Mouse (Mus musculus): Measurements from ENCODE around the gene Nf1. TPM values are rescaled to one million over a fixed set of nuclear protein-coding genes. Genes with fewer than 3 reads are reported as not detected.
A peak's percentile ranks its signal among the peaks of the same experiment; 100 is the strongest.
"Not testable (repeated sequence)": the region's sequence is repeated elsewhere in the genome, so short reads cannot be mapped to it uniquely, and the experiment has no call there.

The Nf1 gene
- total RNA-seq (2021) = 10 to 100 TPM; 30.9 to 31.6 TPM
- long read RNA-seq, experiment 1 = 0 reads
- long read RNA-seq, experiment 2, partial matches to known transcripts = 0 of 1 reads
- long read RNA-seq, experiment 2, other reads (novel, unspliced or antisense) = 1 of 1 reads

- intact Hi-C loops (cut with DNase I) = loop anchor here (5.0 kb wide), 1 partner anchor 58 kb away; no protein-coding TSS in a partner anchor
These were observed at the start of gene Nf1 for GRCm38 (mm10) chr11:79339234-79339807. Gene Nf1, plus strand, starts transcription at chr11:79339693.

GRCm38 (mm10) chr11:79290473-79290872, 49.0 kb upstream of the Nf1 start:
- intact Hi-C loops (cut with DNase I) = loop anchor here (2.0 kb wide), 1 partner anchor 66 kb away; no protein-coding TSS in a partner anchor
- peak; percentile 59 to 65 for DNase-seq

More at GRCm38 (mm10) chr11:79339234-79339807, at the start of gene Nf1:
- DNase-seq = peak; percentile 96

GRCm38 (mm10) chr11:79291651-79292050, 47.8 kb upstream of the Nf1 start:
- intact Hi-C loops (cut with DNase I) = loop anchor here (2.0 kb wide), 1 partner anchor 67 kb away; no protein-coding TSS in a partner anchor
- DNase-seq = no peak

- DNase-seq = no peak
- intact Hi-C loops (cut with DNase I) = no loop called here
These were observed 47.4 kb upstream of the Nf1 start for GRCm38 (mm10) chr11:79292130-79292529.

- intact Hi-C loops (cut with DNase I) = no loop called here
These were observed 46.5 kb upstream of the Nf1 start for GRCm38 (mm10) chr11:79293025-79293424.

GRCm38 (mm10) chr11:79293971-79294370, 45.5 kb upstream of the Nf1 start:
- no peak for DNase-seq
- intact Hi-C loops (cut with DNase I) = no loop called here

More at GRCm38 (mm10) chr11:79293025-79293424, 46.5 kb upstream of the Nf1 start:
- DNase-seq = no peak

GRCm38 (mm10) chr11:79296167-79296566, 43.3 kb upstream of the Nf1 start:
- DNase-seq = peak; percentile 41 to 68
- intact Hi-C loops (cut with DNase I) = loop anchor here (2.0 to 5.0 kb wide), 3 partner anchors 103 to 334 kb away; no protein-coding TSS in a partner anchor

GRCm38 (mm10) chr11:79296856-79297491, 42.5 kb upstream of the Nf1 start, which contains the start of gene Gm9964:
Gene Gm9964, minus strand, starts transcription at chr11:79296906.
- no peak for DNase-seq
- intact Hi-C loops (cut with DNase I) = loop anchor here (2.0 to 5.0 kb wide), 3 partner anchors 102 to 335 kb away; no protein-coding TSS in a partner anchor

- DNase-seq = no peak
- intact Hi-C loops (cut with DNase I) = loop anchor here (5.0 kb wide), 2 partner anchors 268 to 338 kb away; no protein-coding TSS in a partner anchor
These were observed 39.6 kb upstream of the Nf1 start for GRCm38 (mm10) chr11:79299719-79300431.

GRCm38 (mm10) chr11:79303109-79303508, 36.4 kb upstream of the Nf1 start:
- intact Hi-C loops (cut with DNase I) = no loop called here
- DNase-seq = no peak

GRCm38 (mm10) chr11:79304245-79304644, 35.2 kb upstream of the Nf1 start:
- intact Hi-C loops (cut with DNase I); DNase-seq: not testable (repeated sequence)

- intact Hi-C loops (cut with DNase I) = no loop called here
- DNase-seq = no peak
These were observed 33.7 kb upstream of the Nf1 start for GRCm38 (mm10) chr11:79305697-79306340.

GRCm38 (mm10) chr11:79306510-79306909, 33.0 kb upstream of the Nf1 start:
- peak; percentile 33 to 47 for DNase-seq
- intact Hi-C loops (cut with DNase I) = no loop called here

- intact Hi-C loops (cut with DNase I) = no loop called here
- DNase-seq = peak; percentile 36 to 44
These were observed 32.5 kb upstream of the Nf1 start for GRCm38 (mm10) chr11:79306996-79307395.

GRCm38 (mm10) chr11:79307560-79308200, 31.8 kb upstream of the Nf1 start:
- no peak for DNase-seq
- intact Hi-C loops (cut with DNase I) = no loop called here

GRCm38 (mm10) chr11:79310467-79310866, 29.0 kb upstream of the Nf1 start:
- no peak for DNase-seq
- intact Hi-C loops (cut with DNase I) = no loop called here

- DNase-seq = no peak
- intact Hi-C loops (cut with DNase I) = no loop called here
These were observed 22.6 kb upstream of the Nf1 start for GRCm38 (mm10) chr11:79316807-79317345.

- DNase-seq = peak in 1 of 2 experiments; percentile 13
- intact Hi-C loops (cut with DNase I) = no loop called here
These were observed 19.7 kb upstream of the Nf1 start for GRCm38 (mm10) chr11:79319807-79320206.

GRCm38 (mm10) chr11:79323985-79324685, 15.4 kb upstream of the Nf1 start:
- no peak for DNase-seq
- intact Hi-C loops (cut with DNase I) = no loop called here

Data from heart, postnatal 14 days (tissue).